Mouse (Mus musculus) C2C12 (cell line): ENCODE measurements around the gene Mrtfb.

Experiments used
- CEBPB ChIP-seq: IDR thresholded peaks from one replicate; pipeline ENCODE4 v1.6.1; 2011; ENCODE audit warnings: low read depth, mild to moderate bottlenecking, control low read depth, moderate library complexity
- CTCF ChIP-seq: IDR thresholded peaks from one replicate; pipeline ENCODE4 v1.5.1; 2011; ENCODE audit not compliant: control insufficient read depth, insufficient read depth, insufficient read length
- MAX ChIP-seq: IDR thresholded peaks from one replicate; pipeline ENCODE4 v1.6.1; 2011; ENCODE audit warnings: mild to moderate bottlenecking, control low read depth
- MYOD1 ChIP-seq: IDR thresholded peaks from one replicate; pipeline ENCODE4 v1.6.1; 2011; ENCODE audit warnings: low read depth; ENCODE audit not compliant: control insufficient read depth, insufficient read length
- MYOG ChIP-seq: IDR thresholded peaks from one replicate; pipeline ENCODE4 v1.6.1; 2011; ENCODE audit not compliant: control insufficient read depth, insufficient read length; ENCODE audit errors: extremely low read depth
- USF1 ChIP-seq: IDR thresholded peaks from one replicate; pipeline ENCODE4 v1.6.1; 2011; ENCODE audit warnings: low read depth, mild to moderate bottlenecking, control low read depth, moderate library complexity

DNA sequence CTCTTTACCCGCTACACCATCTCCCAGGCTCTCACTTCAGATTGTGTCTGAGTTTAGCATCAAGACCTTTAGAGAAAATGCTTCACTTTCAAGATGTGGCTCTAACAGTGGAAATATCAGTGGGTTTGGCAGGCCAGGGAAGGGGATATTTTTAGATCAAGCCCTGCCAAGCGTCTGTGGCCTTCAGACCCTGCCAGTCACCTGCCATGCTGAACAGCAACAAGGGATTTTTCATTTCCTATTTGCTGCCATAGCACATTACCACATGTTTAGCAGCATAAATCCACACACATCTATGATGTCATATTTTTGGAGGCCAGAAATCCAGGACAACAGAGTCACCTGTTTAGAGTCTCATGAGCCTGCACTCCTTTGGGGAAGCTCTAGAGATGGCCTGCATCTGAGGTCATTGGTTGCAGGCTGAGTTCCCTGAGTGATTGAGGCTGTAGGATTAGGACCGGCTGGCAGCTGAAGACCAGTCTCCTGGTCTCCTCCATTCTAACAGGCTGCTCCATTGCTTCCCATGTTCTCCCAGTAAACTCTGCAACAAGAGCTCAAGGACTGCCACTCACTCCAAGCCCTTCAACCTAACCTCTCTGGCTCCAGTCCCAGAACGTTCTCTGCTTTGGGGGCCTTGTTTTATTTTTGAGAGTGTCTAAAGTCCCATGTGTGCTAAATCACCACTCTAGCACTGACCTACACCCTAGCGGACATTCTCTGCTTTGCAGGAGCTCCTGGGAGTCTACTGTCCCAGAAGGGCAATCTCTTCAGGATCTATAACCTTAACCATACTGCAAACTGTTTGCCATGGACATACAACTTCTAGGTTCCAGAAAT lies 39.9 kb upstream of the Mrtfb start:
- TF ChIP-seq CTCF (no peak), USF1 (no peak), MYOG (no peak), CEBPB (no peak), MAX (no peak), MYOD1 (no peak)
